Mouse (Mus musculus): ENCODE data around the gene Aqr.

- TF ChIP-seq POLR2A (IDR thresholded peaks at IDR 0.05; ENCODE audit: low read depth, low read length) = no peak
- TF ChIP-seq CTCF (conservative IDR thresholded peaks at IDR 0.05; ENCODE audit: insufficient read depth, insufficient read length, low read depth, low read length) = no peak
Measured at GRCm38 (mm10) chr2:114130657-114131056, 56.2 kb downstream of the Aqr start.

Data from kidney, adult 2 months (tissue).